Mouse (Mus musculus) right cerebral cortex, postnatal 4 days (tissue): ENCODE data around the gene Setd1a.
"Not testable (repeated sequence)": the region's sequence is repeated elsewhere in the genome, so short reads cannot be mapped to it uniquely, and the experiment has no call there.

Experiments
- DNase-seq: peaks from one replicate; pipeline ENCODE4 v3.0.0-alpha.2; 2022

Gene Setd1a

DNA sequence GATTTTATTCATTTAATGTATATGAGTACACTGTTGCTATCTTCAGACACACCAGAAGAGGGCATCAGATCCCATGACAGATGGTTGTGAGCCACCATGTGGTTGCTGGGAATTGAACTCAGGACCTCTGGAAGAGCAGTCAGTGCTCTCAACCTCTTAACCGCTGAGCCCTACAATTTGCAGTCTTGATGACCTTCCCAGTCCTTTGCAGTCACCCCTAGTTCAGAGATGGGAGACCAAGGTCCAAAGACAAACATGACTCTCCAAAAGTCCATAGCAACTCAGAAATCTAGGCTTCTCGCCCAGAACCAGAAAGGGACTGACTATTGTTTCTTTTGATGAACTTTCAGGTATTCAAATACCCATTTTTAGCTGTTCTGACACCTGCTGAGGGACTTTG lies 63.6 kb downstream of the Setd1a start:
- DNase-seq, result not testable (repeated sequence)

DNA sequence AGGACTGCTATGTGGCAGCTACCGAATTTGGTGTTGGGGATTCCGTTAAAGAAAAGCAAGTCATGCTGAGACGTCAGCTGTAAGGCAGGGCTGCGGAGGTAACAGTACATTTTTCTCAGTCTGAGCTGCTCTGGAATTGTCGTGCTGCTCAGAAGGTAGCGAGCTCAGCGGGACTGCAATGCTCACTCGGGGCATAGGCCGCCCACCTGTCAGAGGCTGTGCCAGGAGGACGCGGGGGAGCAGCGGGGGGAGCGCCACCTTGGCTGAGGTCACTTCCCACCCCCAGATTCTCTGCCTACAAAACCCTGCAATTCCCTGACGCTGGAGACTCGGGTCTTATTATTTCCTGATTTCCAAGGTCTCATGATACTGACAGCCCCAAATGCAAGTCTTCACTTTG lies 64.4 kb downstream of the Setd1a start:
- DNase-seq, result peak; percentile 42

DNA sequence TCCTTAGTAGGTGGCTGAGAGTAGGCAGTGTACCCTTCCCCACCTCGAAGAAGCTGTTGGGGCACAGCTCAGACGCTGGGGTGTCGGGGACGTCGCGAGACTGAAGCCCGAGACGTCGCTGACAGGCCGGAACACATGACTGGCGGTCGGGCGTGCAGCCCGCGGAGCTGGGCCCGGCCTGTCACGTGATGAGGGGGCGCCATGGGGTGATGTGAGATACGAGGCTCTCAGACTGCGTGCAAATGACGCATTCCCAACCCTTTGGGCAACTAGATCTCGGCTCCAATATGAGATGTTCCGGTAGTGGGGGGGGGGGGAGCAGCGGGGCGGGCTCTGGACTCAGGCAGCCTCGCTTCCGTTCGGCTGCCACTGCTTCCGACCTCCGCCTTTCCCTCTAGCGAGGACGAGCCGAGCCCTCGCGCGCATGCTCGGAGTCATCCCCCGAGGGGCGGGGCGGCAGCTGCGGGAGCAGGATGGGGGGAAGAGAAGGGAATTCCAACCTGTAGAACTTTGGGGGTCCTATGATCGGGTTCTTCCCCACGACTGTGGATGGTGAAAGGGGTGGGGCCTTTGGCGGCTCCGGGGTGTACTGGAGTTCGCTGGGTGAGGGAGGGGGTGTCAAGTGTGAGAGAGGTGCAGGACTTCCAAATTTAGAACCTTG lies 65.0 kb downstream of the Setd1a start:
- peak; percentile 93 for DNase-seq

DNA sequence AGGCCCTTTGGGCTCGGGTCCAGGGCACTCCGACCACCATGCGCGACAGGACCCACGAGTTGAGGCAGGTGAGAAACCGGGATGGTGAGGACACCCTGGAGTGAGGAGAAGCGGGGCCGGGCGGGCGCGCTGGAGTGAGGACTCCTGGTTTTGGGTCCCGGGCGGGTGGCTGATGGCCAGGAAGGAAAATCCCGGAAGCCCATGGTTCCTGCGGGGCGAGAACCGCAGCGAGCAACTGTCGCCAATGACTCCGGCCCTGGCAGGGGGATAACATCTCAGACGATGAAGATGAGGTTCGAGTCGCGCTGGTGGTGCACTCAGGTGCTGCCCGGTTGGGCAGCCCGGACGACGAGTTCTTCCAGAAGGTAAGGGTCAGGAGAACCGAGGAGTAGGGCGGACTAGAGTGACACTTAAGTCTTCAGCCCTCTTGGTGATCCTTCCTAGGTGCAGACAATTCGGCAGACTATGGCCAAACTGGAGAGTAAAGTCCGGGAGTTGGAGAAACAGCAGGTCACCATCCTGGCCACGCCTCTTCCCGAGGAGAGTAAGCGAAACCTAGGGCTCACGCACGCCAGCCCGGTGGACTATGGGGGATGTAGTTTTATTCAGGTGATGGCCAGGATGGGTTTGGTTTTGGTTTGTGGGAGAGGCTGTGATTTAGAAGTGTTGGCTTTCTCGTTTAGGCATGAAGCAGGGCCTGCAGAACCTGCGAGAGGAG lies 65.7 kb downstream of the Setd1a start:
- DNase-seq, result peak; percentile 71
